Mouse (Mus musculus): Measurements from ENCODE around the gene Chmp6.

Gene Chmp6

GRCm38 (mm10) chr11:119937772-119938502, 24.7 kb downstream of the Chmp6 start:
- DNase-seq (ENCODE audit: low spot score), result no peak

- DNase-seq (ENCODE audit: low spot score), result no peak
Measured at GRCm38 (mm10) chr11:119939073-119939710, 26.0 kb downstream of the Chmp6 start.

- DNase-seq (ENCODE audit: low spot score), result no peak
Measured at GRCm38 (mm10) chr11:119939711-119940106, 26.5 kb downstream of the Chmp6 start.

GRCm38 (mm10) chr11:119940142-119940541, 26.9 kb downstream of the Chmp6 start:
- no peak for DNase-seq (ENCODE audit: low spot score)

GRCm38 (mm10) chr11:119941794-119942193, 28.6 kb downstream of the Chmp6 start:
- DNase-seq (ENCODE audit: low spot score), result no peak

- no peak for DNase-seq (ENCODE audit: low spot score)
Measured at GRCm38 (mm10) chr11:119942201-119942726, 29.0 kb downstream of the Chmp6 start.

- DNase-seq (ENCODE audit: low spot score), result peak; percentile 92
Measured at GRCm38 (mm10) chr11:119942727-119943427, 29.6 kb downstream of the Chmp6 start, which contains the start of gene Baiap2. TSS of gene Baiap2 (plus strand) at chr11:119942763.

- no peak for DNase-seq (ENCODE audit: low spot score)
Measured at GRCm38 (mm10) chr11:119943428-119943988, 30.3 kb downstream of the Chmp6 start.

GRCm38 (mm10) chr11:119945343-119945742, 32.1 kb downstream of the Chmp6 start:
- DNase-seq (ENCODE audit: low spot score), result no peak

- no peak for DNase-seq (ENCODE audit: low spot score)
Measured at GRCm38 (mm10) chr11:119947426-119947825, 34.2 kb downstream of the Chmp6 start.

GRCm38 (mm10) chr11:119947897-119948296, 34.7 kb downstream of the Chmp6 start:
- DNase-seq (ENCODE audit: low spot score), result no peak

- no peak for DNase-seq (ENCODE audit: low spot score)
Measured at GRCm38 (mm10) chr11:119948305-119948704, 35.1 kb downstream of the Chmp6 start.

- DNase-seq (ENCODE audit: low spot score), result no peak
Measured at GRCm38 (mm10) chr11:119948803-119949202, 35.6 kb downstream of the Chmp6 start.

- DNase-seq (ENCODE audit: low spot score), result no peak
Measured at GRCm38 (mm10) chr11:119950535-119950934, 37.3 kb downstream of the Chmp6 start.

- no peak for DNase-seq (ENCODE audit: low spot score)
Measured at GRCm38 (mm10) chr11:119951326-119951725, 38.1 kb downstream of the Chmp6 start.

GRCm38 (mm10) chr11:119952429-119953224, 39.4 kb downstream of the Chmp6 start:
- no peak for DNase-seq (ENCODE audit: low spot score)

- no peak for DNase-seq (ENCODE audit: low spot score)
Measured at GRCm38 (mm10) chr11:119954233-119954632, 41.0 kb downstream of the Chmp6 start.

- no peak for DNase-seq (ENCODE audit: low spot score)
Measured at GRCm38 (mm10) chr11:119954749-119955337, 41.6 kb downstream of the Chmp6 start.

- DNase-seq (ENCODE audit: low spot score), result no peak
Measured at GRCm38 (mm10) chr11:119955432-119955831, 42.2 kb downstream of the Chmp6 start.

- no peak for DNase-seq (ENCODE audit: low spot score)
Measured at GRCm38 (mm10) chr11:119956590-119956989, 43.3 kb downstream of the Chmp6 start.

- DNase-seq (ENCODE audit: low spot score), result no peak
Measured at GRCm38 (mm10) chr11:119958856-119959255, 45.6 kb downstream of the Chmp6 start.

Measured in layer of hippocampus, adult 9-10 months (tissue).